Mouse (Mus musculus) bone marrow, adult 2 months (tissue): Measurements from ENCODE around the gene Lcn4.

Experiments used
- CTCF ChIP-seq: fragments of 200-500 bp; IDR thresholded peaks from 2 replicates; pipeline ENCODE4 v1.5.1; 2011; ENCODE audit warnings: low read length, control low read depth; ENCODE audit not compliant: control insufficient read depth, insufficient read depth
- POLR2A ChIP-seq: fragments of 200-500 bp; IDR thresholded peaks from 2 replicates; pipeline ENCODE4 v1.6.1; 2011; ENCODE audit warnings: low read depth, mild to moderate bottlenecking, control low read depth, low read length, borderline replicate concordance; ENCODE audit not compliant: control insufficient read depth

DNA sequence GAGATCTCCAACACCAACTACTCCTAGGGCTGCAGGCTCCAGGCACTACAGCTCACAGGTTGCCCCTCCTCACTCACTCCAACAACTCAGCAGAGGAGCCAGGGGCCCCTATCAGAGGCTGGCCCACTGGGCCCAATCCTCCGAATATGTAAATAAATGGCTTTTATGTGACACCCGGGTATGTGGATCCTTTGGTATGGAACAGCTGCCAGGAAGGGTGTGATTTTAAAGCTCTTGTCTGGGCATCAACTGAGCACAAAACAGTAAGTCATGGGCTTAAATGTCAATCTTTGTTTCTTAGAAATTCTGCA is 34.8 kb downstream of the Lcn4 start:
- TF ChIP-seq CTCF, result no peak
- TF ChIP-seq POLR2A, result no peak
